Mouse (Mus musculus) ES-Bruce4 (cell line): ENCODE measurements around the gene Usp7.
A peak's percentile ranks its signal among the peaks of the same experiment; 100 is the strongest.

Source experiments
- CTCF ChIP-seq: IDR thresholded peaks from one replicate; pipeline ENCODE4 v1.8.1; 2011; ENCODE audit warnings: low read depth, low read length
- EP300 ChIP-seq: IDR thresholded peaks from 2 replicates; pipeline ENCODE4 v1.6.1; 2011; ENCODE audit warnings: low read depth, low read length; ENCODE audit not compliant: insufficient read depth

DNA sequence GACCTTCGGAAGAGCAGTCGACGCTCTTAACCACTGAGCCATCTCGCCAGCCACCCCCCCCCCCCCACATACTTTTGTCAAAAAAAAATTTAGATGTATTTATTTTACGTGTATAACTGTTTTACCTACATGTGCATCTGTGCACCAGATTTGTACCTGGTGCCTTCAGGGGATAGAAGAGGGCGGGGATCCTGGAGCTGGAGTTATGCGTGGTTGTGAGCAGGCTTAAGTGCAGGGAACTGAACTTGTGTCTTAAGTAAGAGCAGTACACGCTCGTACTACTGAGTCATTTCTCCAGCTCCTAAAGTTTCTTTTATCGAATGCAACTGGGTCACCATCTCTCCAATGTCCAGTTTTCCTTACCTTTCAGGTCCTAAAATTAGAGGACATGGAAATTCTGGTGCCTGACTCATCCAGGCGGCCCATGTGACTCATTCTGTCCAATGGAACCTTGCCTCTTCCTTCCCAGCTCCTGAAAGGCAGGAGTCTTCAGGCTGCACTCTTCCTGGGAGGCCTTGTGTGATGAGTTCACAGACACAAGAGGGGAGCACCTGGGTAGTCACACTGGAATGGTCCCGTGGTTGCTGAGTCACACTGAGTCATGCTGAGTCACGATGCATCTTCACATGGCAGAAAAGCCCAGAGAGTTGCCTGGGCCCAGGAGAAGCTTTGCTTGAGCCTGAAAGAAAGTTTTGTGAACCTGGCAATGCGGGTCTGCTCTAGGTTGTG, 18.5 kb upstream of the Usp7 start:
- TF ChIP-seq CTCF (no peak), EP300 (peak; percentile 98)
